Mouse (Mus musculus): ENCODE results near the gene Mical2.

GRCm38 (mm10) chr7:112245839-112246438, 20.3 kb downstream of the Mical2 start:
- TF ChIP-seq CTCF (IDR thresholded peaks at IDR 0.05; ENCODE audit: low read depth) = no peak
- no peak for TF ChIP-seq EP300 (IDR thresholded peaks at IDR 0.05; ENCODE audit: low read depth)

Measured in liver, postnatal 0 days (tissue).